ENCODE assay signal across 12 mouse cellular contexts in genomic region chr7:97211117-97211516, GRCm38 (mm10).
DNase-seq lines count a peak whose midpoint lies in the region; ATAC-seq and TF ChIP-seq lines count a peak whose summit lies in the region.
"Had no signal": no experiment of that assay in that cellular context is flagged by ENCODE, and none has a peak within 500 bp of the region (broad histone marks: within the 10 kb centered on the region; RNA-seq: fewer than 3 reads in every experiment).

No protein-coding gene starts in this region.

- no peaks in the 10 kb centered on the region for H3K36me3 ChIP-seq in C2C12 (ENCODE audit: control insufficient read depth, insufficient read depth)
- no peaks in the 10 kb centered on the region for H3K36me3 ChIP-seq in kidney, embryonic 16.5 days (ENCODE audit: insufficient read depth, low read length)
- H3K36me3 ChIP-seq in neural tube, embryonic 15.5 days, result no peaks in the 10 kb centered on the region
- H3K36me3 ChIP-seq: lung, embryonic 15.5 days; stomach, embryonic 15.5 days had no signal

- H3K4me1 ChIP-seq in kidney, embryonic 16.5 days (ENCODE audit: insufficient read depth, low read length), result 0 out of 2 replicates have a peak, but pooled peaks cover 6% of the 10 kb centered on the region
- H3K4me1 ChIP-seq in neural tube, embryonic 15.5 days, result no peaks in the 10 kb centered on the region
- H3K4me1 ChIP-seq: lung, embryonic 15.5 days had no signal

- H3K9ac ChIP-seq in kidney, embryonic 16.5 days (replicated peaks; ENCODE audit: low read length), result no peak overlapping the region
- H3K9ac ChIP-seq in neural tube, embryonic 15.5 days (replicated peaks), result no peak overlapping the region
- H3K9ac ChIP-seq: forebrain, postnatal 0 days; lung, embryonic 15.5 days; stomach, embryonic 15.5 days had no signal

- no peaks in the 10 kb centered on the region for H3K9me3 ChIP-seq in kidney, embryonic 16.5 days (ENCODE audit: low read length)
- H3K9me3 ChIP-seq in neural tube, embryonic 15.5 days (replicated peaks), result no peaks in the 10 kb centered on the region
- H3K9me3 ChIP-seq: lung, embryonic 15.5 days; stomach, embryonic 15.5 days had no signal

- WGBS in kidney, embryonic 16.5 days, result 85% methylated on average over 4 of the region's 4 CpGs
- WGBS in neural tube, embryonic 15.5 days, result 80% methylated on average over 4 of the region's 4 CpGs

- no peak overlapping the region for H3K4me3 ChIP-seq in C2C12 (ENCODE audit: insufficient read depth, poor library complexity, severe bottlenecking)
- no peak overlapping the region for H3K4me3 ChIP-seq in kidney, embryonic 16.5 days (ENCODE audit: low read length)
- no peak overlapping the region for H3K4me3 ChIP-seq in neural tube, embryonic 15.5 days (replicated peaks)
- H3K4me3 ChIP-seq: lung, embryonic 15.5 days; stomach, embryonic 15.5 days had no signal

- no peak overlapping the region for H3K27ac ChIP-seq in kidney, embryonic 16.5 days (ENCODE audit: low read length)
- no peak overlapping the region for H3K27ac ChIP-seq in neural tube, embryonic 15.5 days (replicated peaks)
- H3K27ac ChIP-seq: lung, embryonic 15.5 days; stomach, embryonic 15.5 days had no signal

- no peak overlapping the region for H3ac ChIP-seq in C2C12 (ENCODE audit: control insufficient read depth, insufficient read length, low read depth)

- H3K4me2 ChIP-seq in kidney, embryonic 16.5 days (replicated peaks; ENCODE audit: low read depth, low read length), result no peak overlapping the region
- H3K4me2 ChIP-seq in neural tube, embryonic 15.5 days, result no peak overlapping the region
- H3K4me2 ChIP-seq: lung, embryonic 15.5 days; stomach, embryonic 15.5 days had no signal

- no peaks in the 10 kb centered on the region for H3K79me2 ChIP-seq in C2C12 (ENCODE audit: control insufficient read depth, insufficient read depth)

- DNase-seq in CD4-positive, CD25-positive, alpha-beta regulatory T cell, adult 2 months (ENCODE audit: low read depth, low spot score), result peak; percentile 7
- peak; percentile 73 for DNase-seq in lung, postnatal 36 days
- DNase-seq: embryo, embryonic 11 days; forebrain, postnatal 0 days had no signal

- H3K79me3 ChIP-seq in C2C12 (ENCODE audit: low read depth), result no peaks in the 10 kb centered on the region

- H3K27me3 ChIP-seq in C2C12 (ENCODE audit: control insufficient read depth, insufficient read depth, insufficient read length), result no peaks in the 10 kb centered on the region
- no peaks in the 10 kb centered on the region for H3K27me3 ChIP-seq in kidney, embryonic 16.5 days (ENCODE audit: insufficient read depth, low read length)
- H3K27me3 ChIP-seq in neural tube, embryonic 15.5 days (replicated peaks), result no peaks in the 10 kb centered on the region
- H3K27me3 ChIP-seq: lung, embryonic 15.5 days; stomach, embryonic 15.5 days had no signal

- ATAC-seq in CD4-positive, CD25-positive, alpha-beta regulatory T cell, adult 4 months, result no peak
- peak; percentile 97 for ATAC-seq in granulocyte monocyte progenitor cell, adult 5-6 weeks (replicated peaks; ENCODE audit: poor library complexity, severe bottlenecking)
- ATAC-seq in kidney, embryonic 16.5 days (ENCODE audit: low FRiP score, low TSS enrichment), result no peak
- ATAC-seq in neural tube, embryonic 15.5 days (ENCODE audit: low FRiP score), result no peak
- no peak for ATAC-seq in erythroblast, adult 5-6 weeks (replicated peaks; ENCODE audit: low FRiP score, poor library complexity, severe bottlenecking)
- ATAC-seq: forebrain, postnatal 0 days had no signal

- TF ChIP-seq CTCF in C2C12 (IDR thresholded peaks at IDR 0.05; ENCODE audit: control insufficient read depth, insufficient read depth, insufficient read length), result no peak

TF ChIP-seq in C2C12, 6 proteins besides CTCF, POLR2A, EP300 and RAD21:
- TF ChIP-seq USF1 (IDR thresholded peaks at IDR 0.05; ENCODE audit: low read depth), result no peak
- TF ChIP-seq MAX (IDR thresholded peaks at IDR 0.05), result no peak
- peak; percentile 7 for TF ChIP-seq CEBPB (IDR thresholded peaks at IDR 0.05; ENCODE audit: low read depth)
